Mouse (Mus musculus) hindbrain, embryonic 14.5 days (tissue): ENCODE data around the gene Mocs1. TPM values are rescaled to one million over a fixed set of nuclear protein-coding genes. Genes with fewer than 3 reads are reported as not detected.

Experiments used
- ATAC-seq: fragments of 200-750 bp; cut with Nextera tagmentation; 2 replicates; pipeline ENCODE4 v1.8.0; 2017; ENCODE audit warnings: moderate number of reproducible peaks, mild to moderate bottlenecking, moderate TSS enrichment, moderate library complexity; ENCODE audit not compliant: low FRiP score
- DNase-seq: peaks from one replicate; pipeline ENCODE4 v3.0.0-alpha.2; 2015; ENCODE audit warnings: low spot score
- H3K27ac ChIP-seq: fragments of 300-500 bp; sonication (generic); 2 replicates; pipeline ENCODE4 v1.5.1; 2014; ENCODE audit warnings: mild to moderate bottlenecking, moderate library complexity
- H3K27me3 ChIP-seq: fragments of 300-500 bp; sonication (generic); 2 replicates; pipeline ENCODE4 v1.6.1; 2014; ENCODE audit warnings: mild to moderate bottlenecking, low read length, mixed read lengths; ENCODE audit not compliant: control insufficient read depth, insufficient read depth
- H3K36me3 ChIP-seq: fragments of 300-500 bp; sonication (generic); replicated peaks from 2 replicates; pipeline ENCODE4 v1.6.1; 2014; ENCODE audit not compliant: control insufficient read depth, insufficient read depth
- H3K4me1 ChIP-seq: fragments of 300-500 bp; sonication (generic); replicated peaks from 2 replicates; pipeline ENCODE4 v1.6.1; 2014; ENCODE audit warnings: antibody characterized with exemption, low read length, mixed read lengths; ENCODE audit not compliant: control insufficient read depth, insufficient read depth
- H3K4me2 ChIP-seq: fragments of 300-500 bp; sonication (generic); replicated peaks from 2 replicates; pipeline ENCODE4 v1.6.1; 2014; ENCODE audit warnings: mild to moderate bottlenecking, moderate library complexity
- H3K4me3 ChIP-seq: fragments of 300-500 bp; sonication (generic); replicated peaks from 2 replicates; pipeline ENCODE4 v1.5.1; 2014; ENCODE audit warnings: mild to moderate bottlenecking, low read length
- H3K9ac ChIP-seq: fragments of 300-500 bp; sonication (generic); 2 replicates; pipeline ENCODE4 v1.6.1; 2014
- H3K9me3 ChIP-seq: fragments of 300-500 bp; sonication (generic); 2 replicates; pipeline ENCODE4 v1.6.1; 2016; ENCODE audit warnings: low read length; ENCODE audit not compliant: control insufficient read depth
- WGBS: fragments of 180-500 bp; shearing (Covaris S2); extraction: QIAGEN DNeasy Blood & Tissue Kit; methylation state at CpG from one replicate; pipeline ENCODE4 v1.1.7; 2014; 5-methylcytosine and 5-hydroxymethylcytosine counted together
- polyA plus RNA-seq: library from polyadenylated mRNA; unstranded; fragments of >200 nt; fragmentation: Nextera tagmentation; extraction: Ambion mirVana; gene quantifications from 2 replicates; pipeline ENCODE4 v1.2.1, GENCODE M21; 2014

Mocs1 gene
- polyA plus RNA-seq, 1 experiment from 2014 or later: 5.2 TPM

GRCm38 (mm10) chr17:49428751-49429415, 721 bp downstream of the Mocs1 start:
- no peak overlapping the region for H3K27ac ChIP-seq
- ATAC-seq: no peak
- no peaks in the 10 kb centered on the region for H3K36me3 ChIP-seq
- peaks cover 11% of the 10 kb centered on the region for H3K4me1 ChIP-seq
- H3K9me3 ChIP-seq: no peaks in the 10 kb centered on the region
- H3K4me2 ChIP-seq: peak overlapping the region; percentile 80
- DNase-seq: no peak
- peak overlapping the region; percentile 82 for H3K9ac ChIP-seq
- peak overlapping the region; percentile 73 for H3K4me3 ChIP-seq
- no peaks in the 10 kb centered on the region for H3K27me3 ChIP-seq
- WGBS: 71% methylated on average over 13 of the region's 13 CpGs

- H3K9ac ChIP-seq: no peak overlapping the region
- H3K27me3 ChIP-seq: no peaks in the 10 kb centered on the region
- no peak overlapping the region for H3K4me3 ChIP-seq
- peak overlapping the region; percentile 80; the same call in 1 of the 2 replicates for H3K4me2 ChIP-seq
- no peak overlapping the region for H3K27ac ChIP-seq
- whole genome bisulfite sequencing: 93% methylated on average over 6 of the region's 6 CpGs
- DNase-seq: no peak
- no peak for ATAC-seq
- H3K36me3 ChIP-seq: 0 out of 2 replicates have a peak, but pooled peaks cover 1% of the 10 kb centered on the region
- H3K9me3 ChIP-seq: no peaks in the 10 kb centered on the region
- peaks cover 11% of the 10 kb centered on the region for H3K4me1 ChIP-seq
Measured at GRCm38 (mm10) chr17:49429471-49430129, 1.4 kb downstream of the Mocs1 start.

- no peak overlapping the region for H3K4me2 ChIP-seq
- 86% methylated on average over 6 of the region's 6 CpGs for WGBS
Measured at GRCm38 (mm10) chr17:49430136-49430535, 2.0 kb downstream of the Mocs1 start.

GRCm38 (mm10) chr17:49431176-49431575, 3.0 kb downstream of the Mocs1 start:
- DNase-seq (no peak), ATAC-seq (no peak)
- Histone ChIP-seq H3K9me3 (no peaks in the 10 kb centered on the region), H3K4me1 (peaks cover 11% of the 10 kb centered on the region), H3K27ac (no peak overlapping the region), H3K36me3 (peaks cover 14% of the 10 kb centered on the region), H3K27me3 (no peaks in the 10 kb centered on the region), H3K4me3 (no peak overlapping the region), H3K9ac (no peak overlapping the region), H3K4me2 (no peak overlapping the region)
- WGBS: 94% methylated on average over 6 of the region's 6 CpGs

More at GRCm38 (mm10) chr17:49430136-49430535, 2.0 kb downstream of the Mocs1 start:
- H3K36me3 ChIP-seq: peaks cover 7% of the 10 kb centered on the region
- H3K4me3 ChIP-seq: no peak overlapping the region
- H3K27me3 ChIP-seq: no peaks in the 10 kb centered on the region
- ATAC-seq (no peak), DNase-seq (no peak)
- H3K27ac ChIP-seq: no peak overlapping the region
- peaks cover 11% of the 10 kb centered on the region for H3K4me1 ChIP-seq
- H3K9ac ChIP-seq: no peak overlapping the region
- H3K9me3 ChIP-seq: no peaks in the 10 kb centered on the region

- 80% methylated on average over 4 of the region's 4 CpGs for WGBS
- Histone ChIP-seq H3K27me3 (no peaks in the 10 kb centered on the region), H3K36me3 (peaks cover 14% of the 10 kb centered on the region), H3K4me3 (no peak overlapping the region), H3K4me2 (no peak overlapping the region), H3K9ac (no peak overlapping the region), H3K4me1 (peaks cover 11% of the 10 kb centered on the region), H3K9me3 (no peaks in the 10 kb centered on the region), H3K27ac (no peak overlapping the region)
- no peak for DNase-seq
- no peak for ATAC-seq
Measured at GRCm38 (mm10) chr17:49432071-49432711, 4.0 kb downstream of the Mocs1 start.

GRCm38 (mm10) chr17:49433071-49433470, 4.9 kb downstream of the Mocs1 start:
- H3K9ac ChIP-seq: no peak overlapping the region
- ATAC-seq (no peak), DNase-seq (no peak)
- H3K36me3 ChIP-seq: peaks cover 14% of the 10 kb centered on the region
- H3K4me3 ChIP-seq: no peak overlapping the region
- H3K27ac ChIP-seq: no peak overlapping the region
- no peaks in the 10 kb centered on the region for H3K9me3 ChIP-seq
- WGBS: 93% methylated on average over 6 of the region's 6 CpGs
- no peaks in the 10 kb centered on the region for H3K27me3 ChIP-seq
- no peak overlapping the region for H3K4me2 ChIP-seq
- peaks cover 11% of the 10 kb centered on the region for H3K4me1 ChIP-seq

- Histone ChIP-seq H3K4me1 (peaks cover 3% of the 10 kb centered on the region), H3K4me2 (no peak overlapping the region), H3K9ac (no peak overlapping the region), H3K4me3 (no peak overlapping the region), H3K9me3 (no peaks in the 10 kb centered on the region), H3K27me3 (no peaks in the 10 kb centered on the region), H3K27ac (no peak overlapping the region), H3K36me3 (peaks cover 14% of the 10 kb centered on the region)
- DNase-seq (no peak), ATAC-seq (no peak)
- 72% methylated on average over 6 of the region's 6 CpGs for WGBS
Measured at GRCm38 (mm10) chr17:49434236-49434635, 6.1 kb downstream of the Mocs1 start.

GRCm38 (mm10) chr17:49435081-49435480, 6.9 kb downstream of the Mocs1 start:
- no peak for ATAC-seq
- H3K4me1 ChIP-seq: no peaks in the 10 kb centered on the region; the same call in 1 of the 2 replicates
- WGBS: 92% methylated on average over 10 of the region's 10 CpGs

GRCm38 (mm10) chr17:49436631-49437030, 8.5 kb downstream of the Mocs1 start:
- H3K9ac ChIP-seq: no peak overlapping the region
- H3K4me1 ChIP-seq: no peaks in the 10 kb centered on the region
- peaks cover 14% of the 10 kb centered on the region for H3K36me3 ChIP-seq
- no peaks in the 10 kb centered on the region for H3K27me3 ChIP-seq
- H3K4me2 ChIP-seq: no peak overlapping the region
- no peak overlapping the region for H3K27ac ChIP-seq
- ATAC-seq (no peak), DNase-seq (no peak)
- H3K9me3 ChIP-seq: no peaks in the 10 kb centered on the region
- H3K4me3 ChIP-seq: no peak overlapping the region
- 88% methylated on average over 6 of the region's 6 CpGs for WGBS

More at GRCm38 (mm10) chr17:49435081-49435480, 6.9 kb downstream of the Mocs1 start:
- H3K36me3 ChIP-seq: peaks cover 14% of the 10 kb centered on the region
- H3K4me3 ChIP-seq: no peak overlapping the region
- DNase-seq: no peak
- H3K9ac ChIP-seq: no peak overlapping the region
- no peak overlapping the region for H3K27ac ChIP-seq
- H3K27me3 ChIP-seq: no peaks in the 10 kb centered on the region
- H3K9me3 ChIP-seq: no peaks in the 10 kb centered on the region
- no peak overlapping the region for H3K4me2 ChIP-seq
